Mouse (Mus musculus): ENCODE results near the gene Gm17617.

Gene Gm17617

DNA sequence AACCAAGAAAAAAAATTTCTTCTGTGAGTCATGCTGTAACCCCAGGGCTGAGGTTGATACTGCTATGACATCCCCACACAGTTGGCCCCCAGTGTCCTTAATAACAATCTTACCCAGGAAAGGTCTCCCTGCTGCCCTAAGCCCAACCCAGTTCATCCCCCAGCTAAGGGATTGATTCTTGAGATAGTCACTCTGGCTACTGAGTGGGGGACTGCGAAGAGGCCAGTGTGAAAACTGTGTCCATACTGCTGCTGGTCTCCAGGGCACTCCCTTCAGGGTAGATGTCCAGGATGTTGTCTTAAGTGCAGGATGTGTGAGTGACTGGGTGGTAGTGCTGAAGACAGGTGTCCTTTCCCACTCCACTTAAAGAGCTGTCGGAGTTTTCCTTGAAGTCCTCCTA lies at the start of gene Gm17617:
Gm17617 (minus strand) TSS at position 101 of the 400 bp plus-strand sequence.
- DNase-seq (ENCODE audit: low spot score) = no peak

DNA sequence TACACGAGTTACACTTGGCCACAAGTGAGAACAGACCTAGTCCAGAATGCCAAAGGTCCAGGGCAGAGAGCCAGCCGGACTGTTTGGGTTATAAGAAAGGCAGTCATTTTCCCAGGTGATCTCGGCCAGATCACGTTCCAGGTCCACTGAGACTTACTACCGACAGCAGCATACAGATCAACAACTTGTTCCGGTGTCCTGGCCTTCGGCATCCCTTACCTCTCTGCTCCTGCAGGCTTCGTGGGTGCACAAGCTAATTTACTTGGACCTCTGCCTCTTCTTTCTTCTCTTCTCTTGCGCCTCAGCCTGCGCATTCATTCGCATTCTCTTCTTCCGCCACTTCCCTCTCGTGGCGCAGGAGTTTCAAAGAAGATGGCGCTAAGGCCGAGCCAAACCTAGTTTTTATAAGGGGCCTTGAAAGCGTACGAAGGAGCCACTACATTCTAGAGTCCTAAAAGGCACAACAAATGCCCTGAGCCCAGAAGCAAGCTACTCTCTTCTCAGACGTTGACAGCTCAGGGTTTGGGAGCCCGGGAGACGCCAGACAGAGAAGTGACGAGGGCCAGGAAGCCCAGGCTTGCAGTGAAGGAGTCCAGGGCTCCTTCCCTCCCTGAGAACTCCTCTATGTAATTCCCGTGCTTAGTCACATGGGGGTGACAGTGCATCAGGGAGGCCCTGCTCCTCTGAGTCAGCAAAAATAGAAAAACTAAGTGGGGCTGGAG lies 49.0 kb upstream of the Gm17617 start:
- DNase-seq (ENCODE audit: low spot score) = peak; percentile 32

DNA sequence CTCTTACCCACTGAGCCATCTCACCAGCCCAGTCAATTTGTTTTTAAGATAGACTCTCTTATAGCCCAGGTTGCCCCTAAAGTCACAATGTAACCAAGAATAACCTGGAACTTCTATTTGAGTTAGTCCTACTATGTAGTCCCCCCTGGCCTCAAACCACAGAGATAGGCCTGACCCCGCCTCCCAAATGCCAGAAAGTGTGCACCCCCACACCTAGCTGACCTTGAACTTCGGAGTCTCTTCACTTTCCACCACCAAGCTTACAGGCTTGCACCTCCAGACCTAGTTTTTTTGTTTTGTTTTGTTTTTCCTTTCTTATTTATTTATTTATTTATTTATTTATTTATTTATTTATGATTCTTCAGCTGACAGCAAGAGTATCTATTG lies 48.4 kb upstream of the Gm17617 start:
- DNase-seq (ENCODE audit: low spot score) = no peak

DNA sequence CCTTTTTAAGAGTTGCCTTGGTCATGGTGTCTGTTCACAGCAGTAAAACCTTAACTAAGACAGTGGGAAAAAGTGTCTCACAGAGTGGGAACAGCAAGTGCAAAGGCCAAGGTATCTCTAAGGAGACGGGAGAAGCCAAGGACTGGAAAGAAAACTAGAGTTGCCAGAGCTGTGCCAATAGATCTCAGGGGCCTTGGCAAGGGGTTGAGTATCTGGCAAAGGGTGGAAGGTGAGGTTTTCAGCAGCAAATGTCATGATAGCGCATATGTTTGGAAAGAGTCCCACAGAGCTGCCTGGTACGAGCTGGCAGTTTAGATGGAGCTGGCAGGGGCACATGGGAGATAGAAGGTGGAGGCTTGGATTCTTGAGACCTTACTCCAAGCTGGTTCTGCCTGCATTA lies 46.2 kb upstream of the Gm17617 start:
- no peak for DNase-seq (ENCODE audit: low spot score)

DNA sequence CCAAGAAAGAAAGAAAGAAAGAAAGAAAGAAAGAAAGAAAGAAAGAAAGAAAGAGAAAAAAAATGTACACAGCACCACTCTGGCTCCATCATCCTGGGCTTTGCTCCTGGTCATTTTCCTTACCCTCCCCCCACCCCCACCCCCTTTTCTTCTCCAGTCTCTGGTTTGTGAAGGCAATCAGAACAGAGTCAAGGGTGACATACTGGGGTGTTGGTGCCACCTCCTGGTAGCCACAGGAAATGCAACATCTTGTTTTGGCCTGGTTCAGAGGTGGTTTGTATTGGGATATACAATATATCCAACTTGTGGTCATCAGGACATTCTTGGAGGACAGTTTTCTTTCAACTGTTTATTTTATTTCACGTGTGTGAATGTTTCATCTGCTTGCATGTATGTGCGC lies 45.2 kb upstream of the Gm17617 start:
- DNase-seq (ENCODE audit: low spot score) = peak; percentile 53

DNA sequence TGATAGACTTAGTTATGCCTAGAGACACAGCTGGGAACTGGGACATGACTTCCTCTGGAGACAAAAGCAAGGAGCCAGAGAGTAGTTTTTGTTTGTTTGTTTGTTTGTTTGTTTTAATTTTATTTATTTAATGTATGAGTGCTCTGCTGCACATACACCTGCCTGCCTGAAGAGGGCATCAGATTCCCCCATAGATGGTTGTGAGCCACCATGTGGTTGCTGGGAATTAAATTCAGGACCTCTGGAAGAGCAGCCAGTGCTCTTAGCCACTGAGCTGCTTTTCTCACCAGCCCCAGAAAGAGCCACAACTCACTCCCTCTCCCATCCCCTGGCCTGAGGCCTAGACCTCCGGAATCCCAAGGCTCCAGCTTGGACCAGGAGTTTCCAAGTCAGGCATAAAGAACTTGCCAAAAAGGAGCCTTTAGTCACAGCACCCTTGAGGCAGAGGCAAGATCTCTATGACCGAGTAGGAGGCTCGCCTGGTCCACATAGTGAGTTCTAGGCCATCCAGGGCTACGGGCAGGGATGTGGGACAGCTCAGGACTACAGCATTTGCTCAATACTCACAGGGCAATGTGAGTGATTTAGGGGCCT lies 44.7 kb upstream of the Gm17617 start:
- no peak for DNase-seq (ENCODE audit: low spot score)

DNA sequence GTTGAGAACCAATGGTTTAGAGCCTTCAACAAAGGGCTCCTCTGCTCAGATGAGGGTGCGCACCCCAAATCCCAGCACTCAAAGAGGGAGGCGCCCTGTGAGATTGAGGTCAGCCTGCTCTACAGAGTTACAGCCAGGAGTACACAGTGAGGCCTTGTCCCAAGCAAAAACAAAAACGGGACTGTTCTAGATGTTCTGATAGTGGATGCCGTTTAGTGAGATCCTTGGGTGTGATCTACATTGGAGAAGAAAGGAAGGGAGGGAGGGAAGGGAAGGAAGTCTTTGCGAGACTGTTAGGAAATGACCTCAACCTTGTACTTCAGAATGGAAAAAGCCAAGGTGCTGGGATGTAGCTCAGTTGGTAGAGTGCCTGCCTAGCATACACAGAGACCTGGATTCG lies 42.9 kb upstream of the Gm17617 start:
- no peak for DNase-seq (ENCODE audit: low spot score)

DNA sequence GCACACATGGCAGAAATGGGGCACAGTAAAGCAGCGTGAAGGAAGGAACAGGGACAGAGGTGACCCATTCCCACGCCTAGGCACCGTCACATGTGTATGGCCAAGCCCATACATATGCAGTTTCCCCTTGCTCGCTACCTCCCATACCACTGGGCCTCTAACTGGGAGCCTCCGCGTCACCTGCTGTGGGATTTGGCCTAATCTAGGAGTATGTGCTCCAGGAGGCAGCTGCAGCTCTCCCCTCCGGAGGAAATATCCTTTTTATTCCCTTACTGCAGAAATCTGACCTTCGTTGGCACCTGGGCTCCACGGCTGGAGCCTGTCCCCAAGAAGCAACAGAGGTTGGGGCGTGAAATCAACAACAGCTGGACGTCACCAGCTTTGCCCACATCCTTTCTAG lies 41.0 kb upstream of the Gm17617 start:
- no peak for DNase-seq (ENCODE audit: low spot score)

DNA sequence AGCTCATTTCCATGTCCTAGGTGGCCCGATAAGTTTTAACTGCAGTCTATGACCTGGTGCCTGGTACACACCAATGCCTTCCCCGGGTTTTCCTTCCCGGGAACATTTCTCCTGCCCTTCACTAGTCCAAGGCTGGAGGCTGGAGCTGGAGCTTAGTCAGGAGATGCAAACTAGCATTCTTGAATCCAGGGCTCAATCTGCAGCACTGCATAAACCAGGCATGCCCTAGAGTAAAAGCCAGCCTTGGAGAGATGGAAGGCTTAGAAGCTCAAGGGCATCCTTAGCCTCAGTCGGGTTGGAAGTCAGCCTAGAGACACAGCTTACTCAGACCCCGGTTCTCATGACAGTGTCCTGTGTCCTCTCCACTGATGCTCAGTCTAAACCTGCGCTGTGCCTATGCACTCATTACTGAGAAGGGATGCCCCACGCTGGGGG lies 39.0 kb upstream of the Gm17617 start:
- no peak for DNase-seq (ENCODE audit: low spot score)

DNA sequence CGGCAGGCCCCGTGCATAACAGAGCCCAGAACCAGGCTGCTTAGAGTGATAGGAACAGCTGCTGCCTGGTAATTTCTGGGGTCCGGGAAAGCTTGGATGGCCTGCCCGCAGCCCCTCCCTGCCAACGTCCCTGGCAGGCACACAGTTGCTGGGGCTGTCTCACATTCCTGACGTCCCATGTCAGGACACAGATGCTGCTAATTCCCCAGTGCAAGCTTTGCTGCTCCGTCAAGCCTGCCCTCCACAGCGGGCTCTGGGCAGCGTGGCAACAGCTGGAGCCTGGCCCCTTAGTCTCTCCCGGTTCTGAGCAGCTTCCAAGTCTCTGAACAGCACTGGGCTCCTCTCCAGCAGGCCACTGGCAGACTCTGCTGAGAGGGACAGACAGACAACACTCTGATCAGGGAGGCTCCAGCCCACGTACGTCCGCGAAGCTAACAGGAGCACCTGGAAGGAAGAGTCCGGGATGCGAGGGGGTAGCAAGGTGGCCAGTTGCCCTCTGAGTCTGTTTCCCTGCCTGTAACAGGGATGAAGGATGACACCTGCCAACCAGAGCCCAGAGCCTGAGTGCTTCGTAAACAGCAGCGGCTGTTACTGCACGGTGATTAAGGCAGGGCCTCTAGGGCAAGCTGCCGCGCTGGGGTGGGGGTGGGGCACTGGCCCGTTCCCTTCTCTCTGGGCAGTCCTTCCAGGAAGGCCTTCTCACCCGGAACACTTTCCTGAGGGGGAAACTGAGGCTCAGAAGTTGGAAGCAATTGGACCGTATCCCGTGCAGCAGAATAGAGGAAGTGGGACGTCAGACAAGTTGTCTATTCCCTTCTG lies 38.4 kb upstream of the Gm17617 start:
- no peak for DNase-seq (ENCODE audit: low spot score)

DNA sequence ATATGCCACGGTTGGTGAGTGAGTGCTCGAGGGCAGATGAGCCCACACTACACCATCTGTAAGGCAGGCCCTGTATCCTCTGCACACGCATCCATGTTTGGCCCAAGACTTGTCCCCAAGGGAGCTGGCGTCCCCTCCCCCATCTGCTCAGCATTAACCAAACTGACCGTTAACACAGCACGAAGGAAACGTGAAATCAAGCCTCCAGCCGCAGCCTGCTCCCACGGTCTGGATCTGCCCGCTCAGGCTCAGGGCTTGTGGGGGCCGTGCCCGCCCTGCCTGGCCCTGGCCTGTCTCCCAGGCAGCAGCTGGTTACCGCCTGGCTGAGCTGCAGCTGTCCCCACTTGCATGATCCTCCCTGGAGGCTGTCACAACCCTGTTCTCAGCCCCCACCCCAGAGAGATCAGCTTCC lies 35.6 kb upstream of the Gm17617 start:
- no peak for DNase-seq (ENCODE audit: low spot score)

DNA sequence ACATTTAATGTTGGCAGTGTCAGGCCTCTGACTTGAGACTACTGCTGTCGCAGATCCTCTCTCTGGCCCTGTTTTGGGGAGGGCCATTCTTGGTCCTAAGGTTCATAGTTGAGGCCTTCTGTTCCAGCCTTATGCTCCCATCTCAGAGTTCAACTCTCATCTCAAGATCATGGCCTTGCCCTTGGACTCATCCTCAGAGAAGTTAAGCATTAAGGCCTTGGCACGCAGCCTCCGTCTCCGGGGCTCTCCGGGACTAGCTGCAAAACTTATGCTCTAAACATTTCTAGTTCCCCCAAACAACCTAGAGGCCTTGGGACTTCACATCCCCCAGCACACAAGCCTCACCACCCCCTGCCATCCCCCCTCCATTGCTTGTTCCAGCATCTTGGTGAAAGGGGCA lies 34.9 kb upstream of the Gm17617 start:
- no peak for DNase-seq (ENCODE audit: low spot score)

DNA sequence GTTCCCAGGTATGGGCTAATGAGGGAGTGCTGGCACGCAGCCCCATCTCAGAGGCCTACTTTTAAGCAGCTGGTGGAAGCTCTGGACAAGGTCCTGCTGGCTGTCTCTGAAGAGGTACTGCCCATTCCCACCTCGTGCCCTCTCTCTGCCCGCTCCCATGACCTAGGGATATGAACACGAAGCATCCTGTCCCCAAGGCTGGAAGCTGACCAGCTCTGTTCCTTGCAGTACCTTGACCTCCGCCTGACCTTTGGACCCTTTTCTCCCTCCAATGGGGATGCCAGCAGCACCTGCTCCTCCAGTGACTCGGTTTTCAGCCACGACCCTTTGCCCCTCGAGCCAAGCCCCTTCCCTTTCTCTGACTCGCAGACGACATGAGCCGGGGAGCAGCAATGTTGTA lies 34.5 kb upstream of the Gm17617 start:
- no peak for DNase-seq (ENCODE audit: low spot score)

DNA sequence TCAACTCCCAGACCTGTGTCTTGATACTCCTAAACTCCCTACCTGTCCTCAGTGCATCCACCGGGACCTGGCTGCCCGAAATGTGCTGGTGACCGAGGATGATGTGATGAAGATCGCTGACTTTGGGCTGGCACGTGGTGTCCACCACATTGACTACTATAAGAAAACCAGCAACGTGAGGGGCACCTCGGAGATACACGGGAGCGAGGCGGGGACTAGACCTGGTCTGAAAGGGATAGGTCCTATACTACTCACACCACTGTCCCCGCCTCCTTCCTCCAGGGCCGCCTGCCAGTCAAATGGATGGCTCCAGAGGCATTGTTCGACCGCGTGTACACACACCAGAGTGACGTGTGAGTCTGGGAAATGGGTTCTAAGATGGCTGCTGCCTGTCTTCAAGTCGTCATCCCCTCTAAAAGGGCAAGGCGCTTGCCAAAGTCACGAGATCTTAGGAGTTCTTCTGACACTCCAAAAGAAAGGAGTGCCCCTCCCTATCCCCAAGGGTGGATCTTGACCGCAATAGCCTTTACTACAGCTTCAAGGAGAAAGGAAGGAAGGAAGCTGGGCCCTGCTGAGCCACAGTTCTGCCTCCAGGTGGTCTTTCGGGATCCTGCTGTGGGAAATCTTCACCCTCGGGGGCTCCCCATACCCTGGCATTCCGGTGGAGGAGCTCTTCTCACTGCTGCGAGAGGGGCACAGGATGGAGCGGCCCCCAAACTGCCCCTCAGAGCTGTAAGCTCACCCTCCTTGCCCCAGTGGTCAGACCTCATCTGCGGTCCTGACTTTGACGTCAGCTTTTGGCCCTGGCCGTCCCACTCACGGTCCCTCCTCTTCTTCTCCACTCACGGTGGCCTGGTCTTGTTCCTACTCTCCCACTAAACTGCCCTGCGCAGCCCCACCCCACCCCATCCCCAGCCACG lies 33.7 kb upstream of the Gm17617 start:
- no peak for DNase-seq (ENCODE audit: low spot score)

DNA sequence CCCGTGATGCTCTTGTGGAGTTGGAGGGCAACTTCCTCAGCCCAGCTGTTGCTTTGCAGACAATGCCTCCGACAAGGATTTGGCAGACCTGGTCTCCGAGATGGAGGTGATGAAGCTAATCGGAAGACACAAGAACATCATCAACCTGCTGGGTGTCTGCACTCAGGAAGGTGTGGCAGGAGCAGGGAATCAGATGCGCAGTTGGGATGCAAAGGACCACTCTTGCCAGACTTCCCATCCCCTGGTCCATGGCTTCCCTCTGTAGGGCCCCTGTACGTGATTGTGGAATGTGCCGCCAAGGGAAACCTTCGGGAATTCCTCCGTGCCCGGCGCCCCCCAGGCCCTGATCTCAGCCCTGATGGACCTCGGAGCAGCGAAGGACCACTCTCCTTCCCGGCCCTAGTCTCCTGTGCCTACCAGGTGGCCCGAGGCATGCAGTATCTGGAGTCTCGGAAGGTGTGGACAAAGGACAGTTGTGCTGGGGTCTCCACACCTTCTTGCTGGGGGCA lies 32.5 kb upstream of the Gm17617 start:
- DNase-seq (ENCODE audit: low spot score) = no peak

DNA sequence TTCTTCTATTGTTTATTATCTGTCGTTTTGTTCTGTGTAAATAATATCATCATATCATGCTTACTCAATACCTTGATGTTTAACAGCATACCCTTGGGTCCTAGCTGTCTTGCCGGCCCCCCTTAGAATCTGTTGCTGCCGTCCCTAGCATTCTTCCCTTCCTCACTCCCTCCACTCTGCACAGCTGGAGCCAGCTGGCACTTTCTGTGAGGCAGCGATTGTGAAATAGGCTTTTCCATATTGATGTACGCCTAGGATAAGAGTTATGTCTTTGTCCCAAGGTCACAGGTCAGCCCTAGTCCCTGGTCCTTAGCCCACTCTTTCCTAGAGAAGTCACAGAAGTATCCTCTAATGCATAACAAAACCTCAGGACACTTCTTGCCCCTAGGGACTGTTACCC lies 30.2 kb upstream of the Gm17617 start:
- DNase-seq (ENCODE audit: low spot score) = no peak

DNA sequence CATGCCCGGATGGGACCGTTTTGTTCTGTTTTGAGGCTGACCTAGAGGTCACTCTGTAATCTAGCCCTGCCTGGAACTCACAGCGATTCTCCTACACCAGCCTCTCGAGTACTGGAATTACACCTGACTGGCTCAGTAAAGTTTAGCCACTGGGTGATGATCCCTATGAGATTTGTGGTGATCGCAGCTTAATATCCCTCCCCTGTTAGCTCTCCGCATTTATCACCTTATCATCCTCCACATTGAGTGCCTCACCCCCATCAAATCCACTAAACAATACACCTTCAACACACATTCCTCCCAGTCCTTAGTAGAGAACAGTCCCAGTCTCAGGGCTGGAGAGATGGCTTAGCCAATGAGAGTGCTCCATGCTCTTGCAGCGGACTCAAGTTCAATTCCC lies 29.0 kb upstream of the Gm17617 start:
- DNase-seq (ENCODE audit: low spot score) = no peak

DNA sequence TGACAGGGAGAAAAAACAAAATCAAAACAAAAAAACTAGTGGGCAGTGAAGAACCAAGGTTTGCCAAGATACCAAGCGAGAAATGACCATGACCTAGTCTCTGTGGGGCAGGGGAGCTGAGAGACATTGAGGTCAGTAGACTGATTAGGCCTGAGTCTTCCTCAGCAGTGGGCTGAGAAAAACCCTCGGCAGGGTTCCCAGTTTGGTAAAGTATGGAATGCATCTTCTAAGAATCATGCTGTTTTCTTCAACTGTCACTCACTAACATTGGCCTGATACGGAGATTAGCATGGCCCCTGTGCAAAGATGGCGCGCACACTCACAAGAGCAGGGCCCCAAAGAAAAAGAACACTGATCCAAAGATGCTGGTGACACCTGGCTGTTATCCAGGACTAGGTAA lies 20.6 kb upstream of the Gm17617 start:
- DNase-seq (ENCODE audit: low spot score) = no peak

DNA sequence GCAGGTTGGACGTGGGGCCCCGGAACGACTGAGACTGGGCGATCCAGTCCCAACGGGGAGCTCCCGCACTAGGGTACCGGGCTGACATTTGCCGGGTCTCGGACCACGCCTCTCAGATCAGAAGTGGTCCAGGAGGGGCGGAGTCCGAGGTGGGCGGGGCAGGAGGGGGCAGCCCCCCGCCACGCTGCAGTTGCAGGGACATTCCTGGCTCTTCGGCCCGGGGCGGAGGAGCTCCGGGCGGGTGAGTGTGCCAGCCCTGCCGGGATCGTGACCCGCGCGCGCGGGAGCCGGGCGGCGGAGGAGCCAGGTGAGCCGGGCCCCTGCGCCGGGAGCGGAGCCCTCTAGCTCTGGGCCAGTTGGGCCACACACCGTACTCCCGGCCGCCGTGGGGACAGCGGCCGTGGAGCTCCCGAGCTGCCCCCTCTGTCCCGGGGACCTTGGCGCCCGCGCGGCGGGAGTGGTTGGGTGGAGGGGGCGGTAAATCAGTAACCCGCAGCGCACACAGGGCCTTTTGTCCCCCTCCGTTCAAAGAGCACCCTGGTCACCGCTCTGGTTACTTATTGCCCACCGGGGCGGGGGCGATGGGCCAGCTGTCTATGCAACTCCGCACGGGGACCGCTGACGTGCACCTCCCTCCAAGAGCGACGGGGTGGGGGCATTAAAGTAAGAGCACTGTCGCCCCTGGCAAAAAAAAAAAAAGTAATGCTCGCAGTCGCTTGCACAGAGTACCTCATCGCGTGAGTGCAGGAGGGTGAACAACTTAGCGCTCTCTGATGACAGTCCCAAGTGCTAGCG lies 19.5 kb upstream of the Gm17617 start, which contains the start of gene Fgfr4:
Fgfr4 (plus strand) TSS at position 20 of the 795 bp plus-strand sequence.
- DNase-seq (ENCODE audit: low spot score) = no peak

DNA sequence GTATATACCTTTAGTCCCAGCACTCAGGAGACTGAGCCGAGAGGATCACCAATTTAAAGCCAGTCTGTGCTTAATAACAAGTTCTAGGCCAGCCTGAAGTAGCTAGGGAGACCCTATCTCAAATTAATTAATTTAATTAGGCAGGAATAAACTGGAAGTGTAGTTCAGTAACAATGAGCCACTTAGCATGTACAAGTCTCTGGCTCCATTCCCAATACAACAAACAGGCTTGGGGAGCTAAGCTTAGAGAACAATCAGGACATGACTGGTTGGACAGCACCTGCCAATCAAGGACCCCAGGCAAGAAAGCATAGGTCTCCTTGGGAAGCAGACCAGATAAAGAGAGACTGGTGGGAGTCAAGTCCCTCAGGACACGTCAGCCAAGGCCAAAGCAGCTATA lies 6.9 kb upstream of the Gm17617 start:
- DNase-seq (ENCODE audit: low spot score) = no peak

DNA sequence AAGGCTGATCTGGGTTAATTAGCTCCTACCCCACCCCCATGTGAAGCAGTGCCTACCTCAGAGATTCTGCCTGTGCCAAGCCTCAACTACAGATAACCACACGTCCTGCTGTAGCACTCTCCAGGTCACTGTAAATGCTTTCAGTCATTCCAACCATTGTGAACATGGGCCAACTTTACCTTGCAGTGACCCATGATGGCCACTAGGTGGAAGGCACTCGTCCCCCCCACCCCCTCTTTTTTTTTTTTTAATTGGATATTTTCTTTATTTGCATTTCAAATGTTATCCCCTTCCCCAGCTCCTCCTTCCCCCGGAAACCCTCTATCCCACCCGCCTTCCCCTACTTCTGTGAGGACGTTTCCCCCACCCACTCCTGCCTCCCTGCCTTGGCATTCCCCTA lies 2.0 kb upstream of the Gm17617 start:
- DNase-seq (ENCODE audit: low spot score) = no peak

Data from T-cell, adult 2 months (primary cell).